In genomic region chr5:3596399-3596766, GRCm38 (mm10) we compare ENCODE assay signal across 8 mouse cellular contexts. TPM values are rescaled to one million over a fixed set of nuclear protein-coding genes. Genes with fewer than 3 reads are reported as not detected.
DNase-seq lines count a peak whose midpoint lies in the region; ATAC-seq lines count a peak whose summit lies in the region.

TSS of gene Rbm48 (minus strand) at chr5:3596585.

- DNase-seq in adrenal gland, adult (ENCODE audit: inconsistent age in 2 of 2, low spot score in 1 of 2): peak; percentile 88 to 94
- peak; percentile 87 for DNase-seq in embryo, embryonic 10 days (ENCODE audit: low spot score)
- peak; percentile 78 for DNase-seq in gastrocnemius, postnatal 10 days
- peak; percentile 86 for DNase-seq in induced T-regulatory cell, adult 2 months (ENCODE audit: low read depth)
- peak in 1 of 2 experiments; percentile 84 for DNase-seq in left cerebral cortex, adult 8-10 months (ENCODE audit: low spot score in 2 of 2)
- DNase-seq in right cerebral cortex, adult 2 months (ENCODE audit: low spot score in 2 of 2): peak; percentile 80 to 81
- DNase-seq in urinary bladder, postnatal 14 days (ENCODE audit: low spot score): peak; percentile 84

- ATAC-seq in megakaryocyte, adult 5-6 weeks (ENCODE audit: poor library complexity, severe bottlenecking): peak; percentile 89

RNA-seq across cellular contexts. Expression of gene Rbm48, which starts in this region (rescaled TPM):
- total RNA-seq in gastrocnemius, postnatal 10 days (2021): 1 to 10 TPM; 4.5 to 7.3 TPM
- 10 to 100 TPM; 12.9 to 20.1 (median 14.8) TPM for total RNA-seq in left cerebral cortex, adult 8-10 months (2022)
- 9.8 and 10.4 TPM in 2 replicates for total RNA-seq in megakaryocyte, adult 5-6 weeks (2015)
- 17.4 and 18.1 TPM in 2 replicates for total RNA-seq in megakaryocyte, adult 5-6 weeks (2017)
